Mouse (Mus musculus): ENCODE data around the gene Dip2b.

Dip2b gene

GRCm38 (mm10) chr15:100143091-100143801 lies 104.8 kb downstream of the Dip2b start:
- no peak for DNase-seq

- DNase-seq: no peak
Measured at GRCm38 (mm10) chr15:100144854-100145824, 106.7 kb downstream of the Dip2b start.

- no peak for DNase-seq
Measured at GRCm38 (mm10) chr15:100145917-100146316, 107.5 kb downstream of the Dip2b start.

- no peak for DNase-seq
Measured at GRCm38 (mm10) chr15:100150593-100150992, 112.1 kb downstream of the Dip2b start.

GRCm38 (mm10) chr15:100152321-100152720 lies 113.9 kb downstream of the Dip2b start:
- no peak for DNase-seq

GRCm38 (mm10) chr15:100153024-100153423 lies 114.6 kb downstream of the Dip2b start:
- no peak for DNase-seq

- no peak for DNase-seq
Measured at GRCm38 (mm10) chr15:100156095-100156707, 117.7 kb downstream of the Dip2b start.

- no peak for DNase-seq
Measured at GRCm38 (mm10) chr15:100156781-100157470, 118.5 kb downstream of the Dip2b start.

- no peak for DNase-seq
Measured at GRCm38 (mm10) chr15:100158985-100159384, 120.5 kb downstream of the Dip2b start.

GRCm38 (mm10) chr15:100161747-100162280 lies 123.3 kb downstream of the Dip2b start:
- DNase-seq: no peak

GRCm38 (mm10) chr15:100163381-100164051 lies 125.1 kb downstream of the Dip2b start:
- no peak for DNase-seq

GRCm38 (mm10) chr15:100166464-100166863 lies 128.0 kb downstream of the Dip2b start:
- no peak for DNase-seq

- DNase-seq: peak in 1 of 2 experiments; percentile 9
Measured at GRCm38 (mm10) chr15:100167791-100168190, 129.3 kb downstream of the Dip2b start.

- DNase-seq: no peak
Measured at GRCm38 (mm10) chr15:100168191-100168606, 129.7 kb downstream of the Dip2b start.

GRCm38 (mm10) chr15:100175176-100175575 lies 136.7 kb downstream of the Dip2b start:
- no peak for DNase-seq

GRCm38 (mm10) chr15:100177167-100177566 lies 138.7 kb downstream of the Dip2b start:
- DNase-seq: peak; percentile 18 to 19

GRCm38 (mm10) chr15:100177575-100177974 lies 139.1 kb downstream of the Dip2b start:
- no peak for DNase-seq

- no peak for DNase-seq
Measured at GRCm38 (mm10) chr15:100178487-100178886, 140.0 kb downstream of the Dip2b start.

- DNase-seq: no peak
Measured at GRCm38 (mm10) chr15:100179685-100180084, 141.2 kb downstream of the Dip2b start.

- no peak for DNase-seq
Measured at GRCm38 (mm10) chr15:100180221-100180620, 141.8 kb downstream of the Dip2b start.

GRCm38 (mm10) chr15:100181841-100182240 lies 143.4 kb downstream of the Dip2b start:
- no peak for DNase-seq
